ENCODE assay signal across 11 mouse cellular contexts in the genomic region with DNA sequence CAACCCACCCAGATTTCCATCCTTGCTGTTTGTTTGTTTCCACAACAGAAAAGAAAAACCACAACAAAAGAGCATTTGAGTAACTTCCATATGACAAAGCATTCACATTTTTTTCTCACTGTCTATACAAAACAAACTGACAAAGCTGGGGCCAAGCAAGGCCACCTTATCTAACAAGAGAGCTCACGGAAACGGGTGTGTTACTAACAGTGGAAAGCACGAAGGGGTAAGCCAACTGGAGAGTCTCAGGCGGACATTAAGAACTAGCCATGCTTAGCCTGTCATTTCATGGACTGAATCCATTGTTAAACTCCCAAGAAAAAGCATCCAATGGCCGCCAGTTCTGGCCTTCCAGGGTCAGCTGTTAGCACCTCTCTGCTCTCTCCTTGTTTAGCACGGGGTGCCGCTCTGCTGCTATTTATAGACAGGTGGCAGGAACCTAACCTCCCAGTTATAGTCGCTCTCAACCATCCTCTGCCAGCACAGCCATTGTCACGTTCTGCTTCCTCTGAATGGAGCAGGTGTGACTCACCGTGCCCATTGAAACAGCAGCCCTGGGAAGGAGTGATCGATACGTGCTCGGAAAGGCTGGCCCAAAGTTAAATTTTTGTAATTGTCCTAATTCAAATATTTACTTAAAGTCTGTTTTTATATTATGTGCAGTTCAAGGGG. TPM values are rescaled to one million over a fixed set of nuclear protein-coding genes. Genes with fewer than 3 reads are reported as not detected.
DNase-seq lines count a peak whose midpoint lies in the region; ATAC-seq and TF ChIP-seq lines count a peak whose summit lies in the region.
"Had no signal": no experiment of that assay in that cellular context is flagged by ENCODE, and none has a peak within 500 bp of the region (broad histone marks: within the 10 kb centered on the region; RNA-seq: fewer than 3 reads in every experiment).

No protein-coding gene starts in this region.

- no peak for TF ChIP-seq EP300 in heart, adult 2 months (IDR thresholded peaks at IDR 0.05; ENCODE audit: insufficient read depth, low read depth, low read length)

- H3K36me3 ChIP-seq in limb, embryonic 14.5 days (ENCODE audit: control insufficient read depth, insufficient read depth, low read length) = no peaks in the 10 kb centered on the region
- H3K36me3 ChIP-seq in limb, embryonic 10.5 days = no peaks in the 10 kb centered on the region
- no peaks in the 10 kb centered on the region for H3K36me3 ChIP-seq in heart, adult 2 months (ENCODE audit: control insufficient read depth, insufficient read depth, low read length)
- no peaks in the 10 kb centered on the region for H3K36me3 ChIP-seq in intestine, embryonic 15.5 days
- no peaks in the 10 kb centered on the region for H3K36me3 ChIP-seq in hindbrain, embryonic 16.5 days (ENCODE audit: control insufficient read depth, insufficient read depth, low read length)
- H3K36me3 ChIP-seq in hindbrain, embryonic 14.5 days (replicated peaks; ENCODE audit: control insufficient read depth, insufficient read depth) = no peaks in the 10 kb centered on the region
- H3K36me3 ChIP-seq: embryonic facial prominence, embryonic 12.5 days had no signal

- no peak overlapping the region for H3K4me3 ChIP-seq in limb, embryonic 14.5 days (replicated peaks; ENCODE audit: low read length)
- no peak overlapping the region for H3K4me3 ChIP-seq in limb, embryonic 10.5 days
- no peak overlapping the region for H3K4me3 ChIP-seq in heart, adult 2 months
- no peak overlapping the region for H3K4me3 ChIP-seq in intestine, embryonic 15.5 days (replicated peaks)
- H3K4me3 ChIP-seq in hindbrain, embryonic 16.5 days (ENCODE audit: low read length) = no peak overlapping the region
- H3K4me3 ChIP-seq in hindbrain, embryonic 14.5 days (replicated peaks; ENCODE audit: low read length) = no peak overlapping the region
- H3K4me3 ChIP-seq: embryonic facial prominence, embryonic 12.5 days; megakaryocyte, embryonic 14.5 days had no signal

- TF ChIP-seq POLR2A in limb, embryonic 14.5 days (IDR thresholded peaks at IDR 0.05; ENCODE audit: borderline replicate concordance, extremely low read depth, insufficient read depth, insufficient read length) = no peak
- no peak for TF ChIP-seq POLR2A in heart, adult 2 months (IDR thresholded peaks at IDR 0.05; ENCODE audit: insufficient read depth, low read depth, low read length)

- no peak overlapping the region for H3K27ac ChIP-seq in limb, embryonic 14.5 days (replicated peaks; ENCODE audit: low read depth, low read length)
- no peak overlapping the region for H3K27ac ChIP-seq in limb, embryonic 10.5 days
- H3K27ac ChIP-seq in heart, adult 2 months = peak overlapping the region; percentile 20
- peak overlapping the region; percentile 36; the same call in 1 of the 2 replicates for H3K27ac ChIP-seq in intestine, embryonic 15.5 days
- H3K27ac ChIP-seq in hindbrain, embryonic 16.5 days (ENCODE audit: low read depth, low read length) = no peak overlapping the region
- no peak overlapping the region for H3K27ac ChIP-seq in hindbrain, embryonic 14.5 days
- H3K27ac ChIP-seq: embryonic facial prominence, embryonic 12.5 days had no signal

- no peak overlapping the region for H3K9ac ChIP-seq in limb, embryonic 14.5 days (ENCODE audit: low read depth, low read length, severe bottlenecking)
- no peak overlapping the region for H3K9ac ChIP-seq in heart, adult 2 months (ENCODE audit: low read depth, low read length)
- H3K9ac ChIP-seq in intestine, embryonic 15.5 days = no peak overlapping the region
- no peak overlapping the region for H3K9ac ChIP-seq in hindbrain, embryonic 16.5 days (ENCODE audit: low read depth, low read length)
- no peak overlapping the region for H3K9ac ChIP-seq in hindbrain, embryonic 14.5 days
- H3K9ac ChIP-seq: embryonic facial prominence, embryonic 12.5 days had no signal

- H3K4me2 ChIP-seq in limb, embryonic 14.5 days (replicated peaks; ENCODE audit: low read depth, low read length, severe bottlenecking) = no peak overlapping the region
- H3K4me2 ChIP-seq in intestine, embryonic 15.5 days (replicated peaks) = no peak overlapping the region
- H3K4me2 ChIP-seq in hindbrain, embryonic 16.5 days (ENCODE audit: low read length) = no peak overlapping the region
- H3K4me2 ChIP-seq in hindbrain, embryonic 14.5 days (replicated peaks) = no peak overlapping the region
- H3K4me2 ChIP-seq: embryonic facial prominence, embryonic 12.5 days had no signal

- intact Hi-C loops in heart, adult 2 months (cut with DNase I) = no loop called here
- intact Hi-C loops in left cerebral cortex, postnatal 14 days (cut with DNase I) = no loop called here

- peaks cover 4% of the 10 kb centered on the region; the same call in 1 of the 2 replicates for H3K9me3 ChIP-seq in limb, embryonic 14.5 days (ENCODE audit: control insufficient read depth, low read length)
- H3K9me3 ChIP-seq in limb, embryonic 10.5 days (replicated peaks) = no peaks in the 10 kb centered on the region
- no peaks in the 10 kb centered on the region for H3K9me3 ChIP-seq in intestine, embryonic 15.5 days
- peaks cover 2% of the 10 kb centered on the region for H3K9me3 ChIP-seq in hindbrain, embryonic 16.5 days (ENCODE audit: control insufficient read depth, low read length)
- no peaks in the 10 kb centered on the region for H3K9me3 ChIP-seq in hindbrain, embryonic 14.5 days (ENCODE audit: control insufficient read depth, low read length)
- H3K9me3 ChIP-seq: embryonic facial prominence, embryonic 12.5 days had no signal

- no peaks in the 10 kb centered on the region for H3K79me2 ChIP-seq in heart, adult 2 months (replicated peaks; ENCODE audit: control insufficient read depth, insufficient read depth, low read length)

- WGBS in limb, embryonic 14.5 days = 73% methylated on average over 13 of the region's 13 CpGs
- 79% methylated on average over 13 of the region's 13 CpGs for WGBS in limb, embryonic 10.5 days
- WGBS in heart, adult 2 months = 10% methylated on average over 13 of the region's 13 CpGs
- WGBS in intestine, embryonic 15.5 days = 30% methylated on average over 13 of the region's 13 CpGs
- 45% methylated on average over 13 of the region's 13 CpGs for WGBS in hindbrain, embryonic 16.5 days
- WGBS in hindbrain, embryonic 14.5 days = 50% methylated on average over 13 of the region's 13 CpGs

- ATAC-seq in limb, embryonic 14.5 days (ENCODE audit: low FRiP score, low read depth) = 0 out of 2 replicates have a peak, but pooled peaks have one; percentile 26
- ATAC-seq in intestine, embryonic 15.5 days = peak; percentile 82
- ATAC-seq in hindbrain, embryonic 16.5 days = no peak
- ATAC-seq in hindbrain, embryonic 14.5 days (ENCODE audit: low FRiP score) = no peak

- no peak for DNase-seq in limb, embryonic 14.5 days (ENCODE audit: low spot score)
- DNase-seq in limb, embryonic 10.5 days (ENCODE audit: low spot score) = no peak
- DNase-seq in heart, adult 2 months = peak; percentile 45 to 73
- DNase-seq in lung, postnatal 36 days = peak; percentile 29
- no peak for DNase-seq in left cerebral cortex, postnatal 14 days (ENCODE audit: low spot score in 2 of 2)
- no peak for DNase-seq in hindbrain, embryonic 14.5 days (ENCODE audit: low spot score)
- DNase-seq: adrenal gland, postnatal 14 days had no signal

- H3K27me3 ChIP-seq in limb, embryonic 14.5 days (ENCODE audit: control insufficient read depth, insufficient read depth, low read length) = no peaks in the 10 kb centered on the region
- H3K27me3 ChIP-seq in limb, embryonic 10.5 days (ENCODE audit: low read depth, poor library complexity, severe bottlenecking) = no peaks in the 10 kb centered on the region
- no peaks in the 10 kb centered on the region for H3K27me3 ChIP-seq in heart, adult 2 months (ENCODE audit: control insufficient read depth, insufficient read depth, low read length)
- H3K27me3 ChIP-seq in intestine, embryonic 15.5 days (replicated peaks) = no peaks in the 10 kb centered on the region
- H3K27me3 ChIP-seq in hindbrain, embryonic 16.5 days (replicated peaks; ENCODE audit: control insufficient read depth, insufficient read depth, low read length) = no peaks in the 10 kb centered on the region
- no peaks in the 10 kb centered on the region for H3K27me3 ChIP-seq in hindbrain, embryonic 14.5 days (ENCODE audit: control insufficient read depth, insufficient read depth, low read length)
- H3K27me3 ChIP-seq: embryonic facial prominence, embryonic 12.5 days; megakaryocyte, embryonic 14.5 days had no signal

- H3K4me1 ChIP-seq in limb, embryonic 14.5 days (ENCODE audit: control insufficient read depth, insufficient read depth, low read length) = no peaks in the 10 kb centered on the region
- H3K4me1 ChIP-seq in limb, embryonic 10.5 days = no peaks in the 10 kb centered on the region; the same call in 1 of the 2 replicates
- H3K4me1 ChIP-seq in heart, adult 2 months (ENCODE audit: control insufficient read depth, insufficient read depth, low read length) = peaks cover 8% of the 10 kb centered on the region
- peaks cover 4% of the 10 kb centered on the region; the same call in 1 of the 2 replicates for H3K4me1 ChIP-seq in intestine, embryonic 15.5 days (replicated peaks)
- H3K4me1 ChIP-seq in hindbrain, embryonic 16.5 days (ENCODE audit: control insufficient read depth, insufficient read depth, low read depth, low read length) = no peaks in the 10 kb centered on the region
- H3K4me1 ChIP-seq in hindbrain, embryonic 14.5 days (replicated peaks; ENCODE audit: control insufficient read depth, insufficient read depth, low read length) = no peaks in the 10 kb centered on the region
- H3K4me1 ChIP-seq: embryonic facial prominence, embryonic 12.5 days; megakaryocyte, embryonic 14.5 days had no signal

- TF ChIP-seq CTCF in heart, adult 2 months (IDR thresholded peaks at IDR 0.05) = no peak

RNA-seq across cellular contexts. Expression of gene Tmem212, which starts 8.6 kb away (rescaled TPM):
- polyA plus RNA-seq in limb, embryonic 14.5 days (2012; rRNA removed) = not detected in 2 replicates
- polyA plus RNA-seq in limb, embryonic 14.5 days (2014; fragmentation: Nextera tagmentation; extraction: Ambion mirVana) = not detected in 2 replicates
- not detected in 2 replicates for polyA plus RNA-seq in limb, embryonic 10.5 days (2016; fragmentation: Nextera tagmentation; extraction: Ambion mirVana)
- not detected for total RNA-seq in heart, adult 2 months (2021)
- 4.9 TPM in 1 of 2 replicates, not detected in the other for polyA plus RNA-seq in heart, adult 2 months (2012; rRNA removed)
- polyA plus RNA-seq in intestine, embryonic 15.5 days (2015; fragmentation: Nextera tagmentation; extraction: Ambion mirVana) = not detected in 2 replicates
- total RNA-seq in left cerebral cortex, postnatal 14 days (2021) = under 1 TPM in 1 of 2 experiments, not detected in 1; 0.68 TPM
- polyA plus RNA-seq in hindbrain, embryonic 16.5 days (2015; fragmentation: Nextera tagmentation; extraction: Ambion mirVana) = 0.23 and 0.31 TPM in 2 replicates
- polyA plus RNA-seq in hindbrain, embryonic 14.5 days (2014; fragmentation: Nextera tagmentation; extraction: Ambion mirVana) = not detected in 2 replicates
- total RNA-seq: adrenal gland, postnatal 14 days had no signal
- polyA plus RNA-seq: embryonic facial prominence, embryonic 12.5 days had no signal

RNA-seq across cellular contexts. Expression of gene Pld1, which starts 33.7 kb away (rescaled TPM):
- 4.9 and 6.4 TPM in 2 replicates for polyA plus RNA-seq in limb, embryonic 14.5 days (2012; rRNA removed)
- 6.8 TPM in 2 replicates for polyA plus RNA-seq in limb, embryonic 14.5 days (2014; fragmentation: Nextera tagmentation; extraction: Ambion mirVana)
- 1.2 and 2.1 TPM in 2 replicates for polyA plus RNA-seq in limb, embryonic 10.5 days (2016; fragmentation: Nextera tagmentation; extraction: Ambion mirVana)
- total RNA-seq in heart, adult 2 months (2021) = 10 to 100 TPM; 11.4 to 11.8 TPM
- 4.0 and 6.0 TPM in 2 replicates for polyA plus RNA-seq in heart, adult 2 months (2012; rRNA removed)
- polyA plus RNA-seq in intestine, embryonic 15.5 days (2015; fragmentation: Nextera tagmentation; extraction: Ambion mirVana) = 14.9 and 17.0 TPM in 2 replicates
- 10 to 100 TPM in 1 of 2 experiments, 1 to 10 TPM in 1; 8.5 to 10.2 TPM for total RNA-seq in left cerebral cortex, postnatal 14 days (2021)
- 5.9 and 6.3 TPM in 2 replicates for polyA plus RNA-seq in hindbrain, embryonic 16.5 days (2015; fragmentation: Nextera tagmentation; extraction: Ambion mirVana)
- polyA plus RNA-seq in hindbrain, embryonic 14.5 days (2014; fragmentation: Nextera tagmentation; extraction: Ambion mirVana) = 6.4 and 6.7 TPM in 2 replicates

Comparison
In these comparisons a context has a peak if more than half of its experiments do, and no peak if none do; other contexts are left out.
1. ATAC-seq: peak in limb, embryonic 14.5 days (single experiment) and intestine, embryonic 15.5 days (single experiment); none in hindbrain, embryonic 16.5 days (single experiment) and hindbrain, embryonic 14.5 days (single experiment).
2. DNase-seq: peak in heart, adult 2 months (2 of 2) and lung, postnatal 36 days (single experiment); none in limb, embryonic 14.5 days (single experiment), limb, embryonic 10.5 days (single experiment), left cerebral cortex, postnatal 14 days (0 of 2) and hindbrain, embryonic 14.5 days (single experiment).
3. H3K27ac ChIP-seq: peak in heart, adult 2 months (single experiment) and intestine, embryonic 15.5 days (single experiment); none in limb, embryonic 14.5 days (single experiment), limb, embryonic 10.5 days (single experiment), hindbrain, embryonic 16.5 days (single experiment) and hindbrain, embryonic 14.5 days (single experiment).